Mouse (Mus musculus): ENCODE data around the gene E4f1.

DNA sequence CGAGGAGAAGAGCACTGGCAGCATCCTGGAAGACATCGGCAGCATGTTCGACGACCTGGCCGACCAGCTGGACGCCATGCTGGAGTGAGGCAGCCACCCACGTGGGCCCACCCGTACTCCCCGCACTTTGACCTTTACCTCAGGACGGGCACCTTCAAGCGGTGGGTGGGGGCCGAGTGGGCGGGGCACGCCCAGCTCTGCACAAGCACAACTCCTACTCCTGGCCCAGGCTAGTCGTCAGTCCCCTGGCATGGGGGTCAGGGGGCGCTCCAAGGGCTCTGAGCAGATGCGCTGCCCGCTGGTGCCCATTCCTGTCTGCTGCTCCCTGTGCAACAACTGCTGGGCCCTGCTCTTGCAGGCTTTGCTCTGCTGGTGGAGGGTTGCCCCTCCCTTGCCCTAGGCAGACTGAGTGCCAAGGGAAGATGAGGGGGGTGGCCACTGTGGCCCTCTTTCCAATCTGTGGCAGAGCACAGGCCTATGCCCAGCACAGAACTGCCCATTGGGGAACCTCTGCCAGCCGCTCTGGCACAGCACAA lies 37.1 kb upstream of the E4f1 start:
- TF ChIP-seq CTCF (IDR thresholded peaks at IDR 0.05; ENCODE audit: low read depth) = no peak
- TF ChIP-seq EP300 (IDR thresholded peaks at IDR 0.05; ENCODE audit: low read depth) = no peak

Measured in liver, embryonic 14.5 days (tissue).